Mouse (Mus musculus): ENCODE measurements around the gene Shb. TPM values are rescaled to one million over a fixed set of nuclear protein-coding genes. Genes with fewer than 3 reads are reported as not detected.
A peak's percentile ranks its signal among the peaks of the same experiment; 100 is the strongest.

Shb gene
- total RNA-seq, 2 experiments from 2014 or later = 52.3 to 55.3 TPM

GRCm38 (mm10) chr4:45423406-45423805 lies 108.9 kb downstream of the Shb start:
- DNase-seq (ENCODE audit: low spot score in 2 of 2) = no peak

- DNase-seq (ENCODE audit: low spot score in 2 of 2) = no peak
Measured at GRCm38 (mm10) chr4:45422640-45423039, 109.6 kb downstream of the Shb start.

GRCm38 (mm10) chr4:45421519-45422260 lies 110.6 kb downstream of the Shb start:
- no peak for DNase-seq (ENCODE audit: low spot score in 2 of 2)

DNA sequence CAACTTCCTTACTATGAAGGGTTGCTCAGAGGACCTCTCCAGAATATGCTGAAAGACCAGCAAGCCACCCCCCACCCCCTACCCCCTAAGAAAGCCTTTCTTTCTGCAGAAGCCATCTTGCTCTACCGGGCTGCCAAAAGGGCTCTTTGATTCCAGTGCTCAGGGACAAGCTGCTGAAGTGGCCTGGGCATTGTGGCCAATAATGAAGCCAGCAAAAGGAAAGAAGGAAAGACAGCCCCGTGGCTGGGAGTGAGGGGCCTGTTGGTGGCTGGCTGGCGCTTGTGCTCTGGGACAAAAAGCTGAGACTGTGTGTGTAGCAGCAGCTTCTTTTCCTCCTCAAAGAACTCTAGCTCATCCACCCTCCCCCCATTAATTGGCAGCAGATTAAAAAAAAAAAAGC lies 111.5 kb downstream of the Shb start:
- DNase-seq (ENCODE audit: low spot score in 2 of 2) = no peak

DNA sequence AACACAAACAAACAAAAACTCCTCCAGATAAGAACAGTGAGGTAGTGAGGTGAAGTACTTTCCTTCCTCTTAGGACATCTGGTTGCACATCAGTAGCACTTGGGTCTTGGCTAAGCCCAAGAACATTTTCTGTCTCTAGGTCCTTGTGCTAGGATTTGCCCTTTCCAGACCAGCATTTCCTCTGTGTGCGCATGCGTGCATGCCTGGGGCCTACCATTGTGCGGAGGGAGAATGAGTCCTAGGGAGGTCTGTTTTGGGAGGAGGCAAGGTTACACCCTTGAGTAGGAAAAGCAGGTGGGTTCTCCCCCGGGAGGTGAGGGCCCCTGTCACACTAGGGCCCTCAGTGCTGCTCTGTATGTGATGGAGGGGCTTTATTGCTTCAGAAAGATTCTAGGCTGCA lies 113.2 kb downstream of the Shb start:
- DNase-seq (ENCODE audit: low spot score in 2 of 2) = no peak

DNA sequence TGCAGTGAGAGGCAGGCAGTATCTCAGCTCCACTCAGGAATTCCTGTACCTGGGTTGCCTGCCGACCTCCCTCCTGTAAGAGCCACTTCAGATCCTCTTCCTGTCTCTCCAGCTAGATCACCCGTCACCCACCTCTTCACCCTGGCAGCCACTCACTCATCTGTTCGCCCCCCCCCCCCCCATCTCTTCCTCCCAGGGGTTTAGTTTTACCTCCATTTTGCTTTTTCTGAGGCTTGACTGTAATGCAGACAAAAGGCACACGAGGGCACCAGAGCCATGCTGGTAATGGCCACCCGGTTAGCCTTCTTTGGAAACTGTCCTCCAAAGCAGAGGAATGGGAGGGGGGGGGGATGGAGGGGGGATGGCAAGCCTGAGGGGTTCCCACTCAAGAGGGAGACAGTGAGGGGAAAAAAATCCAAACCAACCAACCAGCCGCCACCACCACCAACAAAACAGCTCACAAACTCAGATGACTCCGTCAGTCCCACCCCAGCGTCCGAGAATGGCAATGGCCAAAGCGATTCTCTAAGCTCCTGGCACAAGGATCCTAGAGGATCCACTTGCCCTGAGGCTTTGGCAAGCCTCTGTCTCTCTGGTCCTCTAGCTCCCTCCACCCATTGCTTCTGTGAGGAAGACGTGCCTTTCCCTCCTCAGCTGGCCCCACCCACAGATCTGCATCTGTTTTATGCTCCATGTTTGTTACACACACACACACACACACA lies 113.9 kb downstream of the Shb start:
- no peak for DNase-seq (ENCODE audit: low spot score in 2 of 2)

DNA sequence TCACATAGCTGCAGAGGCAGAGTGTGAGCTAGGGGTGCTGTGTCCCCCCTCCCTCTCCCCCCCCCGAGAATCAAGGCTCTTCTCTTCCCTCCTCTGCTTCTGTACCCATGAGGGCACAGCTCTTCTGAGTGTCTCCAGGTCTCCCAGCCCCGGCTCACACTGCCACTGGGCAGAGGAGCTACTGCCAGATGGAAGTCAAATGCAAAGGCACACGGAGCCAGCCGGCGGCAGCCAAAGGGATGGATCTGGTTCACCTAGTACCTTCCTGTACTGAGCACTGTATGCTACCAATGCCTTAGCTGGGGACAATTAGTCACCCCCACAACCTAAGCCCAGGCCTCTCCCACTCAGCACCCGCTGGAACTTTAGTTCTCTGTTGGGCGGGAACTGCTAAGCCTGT lies 116.0 kb downstream of the Shb start:
- DNase-seq (ENCODE audit: low spot score in 2 of 2) = no peak

- DNase-seq (ENCODE audit: low spot score in 2 of 2) = no peak
Measured at GRCm38 (mm10) chr4:45413674-45414338, 118.5 kb downstream of the Shb start.

DNA sequence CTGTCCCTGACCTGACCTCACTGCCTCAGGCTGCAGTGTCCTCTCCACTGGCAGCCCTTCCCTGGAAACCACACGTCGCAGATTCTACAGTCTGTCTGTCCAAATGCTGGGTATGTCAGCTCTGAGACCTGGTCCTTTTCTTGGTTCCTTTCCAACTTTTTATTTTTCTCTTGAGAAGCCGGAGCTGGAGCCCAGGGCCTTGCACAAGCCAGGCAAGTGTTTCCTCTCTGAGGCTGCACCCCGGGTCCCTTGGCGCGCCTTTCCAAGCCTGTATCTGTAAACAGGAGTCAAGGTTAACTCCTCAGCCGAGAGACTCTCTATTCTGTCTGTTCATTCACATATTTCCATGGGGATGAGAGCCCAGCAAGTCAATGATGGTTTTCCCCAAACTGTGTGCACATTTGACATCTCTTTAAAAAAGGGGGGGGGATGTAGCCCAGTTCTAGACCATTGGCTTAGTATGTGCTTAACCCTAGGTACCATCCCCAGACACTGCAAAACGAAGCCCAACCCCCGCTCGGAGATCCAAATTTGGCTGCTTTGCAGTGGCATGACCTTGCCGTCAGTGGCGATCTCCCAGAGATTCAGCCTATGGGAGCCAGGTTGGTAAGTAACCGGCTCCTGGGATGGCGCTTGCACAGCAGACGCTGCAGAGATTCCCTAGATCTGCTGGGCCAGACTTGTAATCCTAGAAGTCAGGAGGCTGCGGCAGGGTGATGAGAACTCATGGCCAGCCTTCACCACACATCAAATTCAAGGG lies 119.7 kb downstream of the Shb start:
- DNase-seq (ENCODE audit: low spot score in 2 of 2) = no peak

GRCm38 (mm10) chr4:45411181-45411790 lies 121.0 kb downstream of the Shb start:
- no peak for DNase-seq (ENCODE audit: low spot score in 2 of 2)

- no peak for DNase-seq (ENCODE audit: low spot score in 2 of 2)
Measured at GRCm38 (mm10) chr4:45409270-45409669, 123.0 kb downstream of the Shb start.

DNA sequence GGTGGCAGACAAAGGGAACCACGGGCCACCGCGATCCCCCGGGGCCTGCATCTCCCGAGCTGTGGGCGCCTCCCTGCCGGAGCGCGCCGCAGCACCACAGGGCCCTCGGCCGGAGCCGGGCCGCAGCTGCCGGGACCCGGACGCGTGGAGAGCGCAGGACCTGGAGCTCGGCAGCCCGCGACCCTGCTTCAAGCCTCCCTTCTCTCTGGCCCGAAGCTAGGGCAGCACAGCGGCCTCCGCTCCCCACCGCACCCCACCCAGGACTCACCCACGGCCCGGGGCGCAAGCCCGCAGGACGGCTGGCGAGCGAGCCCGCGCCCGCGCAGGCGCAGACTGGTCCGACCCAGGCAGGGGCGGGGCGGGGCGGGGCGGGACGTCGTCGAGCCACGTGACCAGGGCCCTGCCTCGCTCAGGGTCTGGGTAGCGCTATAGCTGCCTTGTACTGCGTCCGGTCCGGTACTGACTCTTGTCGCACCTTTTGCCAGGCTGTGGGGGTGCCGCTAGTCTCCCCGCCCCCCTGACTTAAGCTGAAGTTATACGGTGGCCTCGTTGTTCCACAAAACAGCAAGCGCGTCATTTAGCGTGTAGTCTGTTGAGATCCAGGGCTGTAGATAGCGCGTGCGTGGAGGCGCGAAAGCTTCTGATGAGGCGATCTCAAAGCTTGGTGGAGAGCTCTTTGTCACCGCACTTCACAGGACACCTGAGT lies 123.7 kb downstream of the Shb start, which contains the start of gene Slc25a51:
Gene Slc25a51 (minus strand): TSS at position 340 of the 706 bp plus-strand sequence.
- DNase-seq (ENCODE audit: low spot score in 2 of 2) = peak; percentile 70 to 71

DNA sequence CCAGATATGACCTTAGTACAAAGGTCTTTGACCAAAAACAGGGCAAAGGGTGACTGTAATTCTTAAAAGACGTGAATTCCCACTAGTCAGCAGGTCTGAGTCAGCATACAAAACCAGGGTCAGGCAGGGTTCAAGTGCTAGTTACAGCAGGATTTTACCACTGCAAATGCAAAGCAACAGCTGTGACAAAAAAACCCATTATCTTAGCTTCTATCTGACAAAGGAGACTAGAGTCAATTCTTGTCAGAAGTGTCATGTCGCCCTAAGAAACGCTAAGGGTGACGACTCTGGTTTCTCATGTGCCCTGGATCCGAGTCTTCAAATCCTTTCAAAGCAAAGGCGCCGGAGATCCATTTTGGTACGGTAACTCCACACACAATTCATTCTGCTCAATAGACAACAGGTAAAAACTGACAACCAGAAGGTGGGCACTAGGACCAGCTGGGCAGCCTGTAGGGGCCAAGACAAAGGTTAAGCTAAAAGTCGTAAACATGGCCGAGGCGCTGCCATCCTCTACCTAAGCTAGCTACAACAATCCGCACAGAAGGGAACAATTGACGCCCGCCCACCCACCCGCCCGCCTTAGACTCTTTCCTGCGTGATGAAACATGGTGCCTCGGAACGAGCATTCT lies 124.5 kb downstream of the Shb start:
- DNase-seq (ENCODE audit: low spot score in 2 of 2) = no peak

- no peak for DNase-seq (ENCODE audit: low spot score in 2 of 2)
Measured at GRCm38 (mm10) chr4:45407001-45407702, 125.1 kb downstream of the Shb start.

DNA sequence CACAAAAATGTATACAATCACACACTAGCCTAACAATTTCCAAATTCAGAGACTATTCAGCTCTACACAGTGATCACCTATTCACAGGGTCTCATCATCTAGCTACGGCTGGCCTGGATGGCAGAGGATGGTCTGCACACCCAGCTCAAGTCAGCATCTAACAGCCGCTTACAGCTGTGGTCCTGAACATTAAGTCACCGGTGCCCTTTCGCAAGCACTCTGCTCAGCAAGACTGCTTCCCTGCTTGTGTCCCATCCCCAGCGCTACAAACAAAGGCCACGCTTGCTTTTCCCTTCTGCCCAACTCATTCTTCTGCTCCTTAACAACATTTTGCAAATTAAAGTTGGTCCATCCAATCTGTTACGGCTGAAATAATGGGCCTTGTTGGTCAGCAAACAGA lies 125.9 kb downstream of the Shb start:
- DNase-seq (ENCODE audit: low spot score in 2 of 2) = no peak

GRCm38 (mm10) chr4:45405315-45405714 lies 127.0 kb downstream of the Shb start:
- DNase-seq (ENCODE audit: low spot score in 2 of 2) = no peak

GRCm38 (mm10) chr4:45404086-45404485 lies 128.2 kb downstream of the Shb start:
- no peak for DNase-seq (ENCODE audit: low spot score in 2 of 2)

- no peak for DNase-seq (ENCODE audit: low spot score in 2 of 2)
Measured at GRCm38 (mm10) chr4:45403499-45403878, 128.8 kb downstream of the Shb start.

DNA sequence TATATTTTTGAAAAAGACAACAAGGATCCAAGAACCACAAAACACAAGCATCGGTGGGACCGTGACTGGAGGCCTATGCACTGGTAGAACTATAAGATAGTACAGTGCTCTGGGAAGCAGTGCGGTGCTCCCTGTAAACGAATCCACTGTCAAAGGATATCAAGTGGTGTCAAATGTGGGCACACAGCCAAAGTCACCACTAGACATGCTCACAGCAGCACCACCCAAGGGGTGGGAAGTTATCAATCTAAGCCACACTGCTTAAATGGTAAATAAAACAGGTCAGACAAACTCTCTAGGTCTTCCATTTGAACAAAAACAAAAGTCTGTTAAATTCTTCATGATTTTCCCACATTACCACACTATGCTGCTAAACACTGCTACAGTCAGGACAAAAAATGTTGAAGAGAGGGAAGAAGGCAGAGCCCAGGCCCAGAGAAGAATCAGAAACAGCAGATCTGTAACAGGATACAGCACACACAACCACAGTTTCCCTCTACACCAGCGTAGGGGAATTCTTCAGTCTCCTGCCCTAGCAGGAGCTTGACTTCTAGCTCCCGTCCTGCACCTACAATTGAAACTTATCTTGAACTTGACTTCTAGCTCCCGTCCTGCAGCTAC lies 129.3 kb downstream of the Shb start:
- DNase-seq (ENCODE audit: low spot score in 2 of 2) = no peak
